Mouse (Mus musculus): ENCODE results near the gene Trappc13. TPM values are rescaled to one million over a fixed set of nuclear protein-coding genes. Genes with fewer than 3 reads are reported as not detected.
"Not testable (repeated sequence)": the region's sequence is repeated elsewhere in the genome, so short reads cannot be mapped to it uniquely, and the experiment has no call there.

Trappc13 gene
- polyA plus RNA-seq (2012; rRNA removed), result 30.4 and 31.5 TPM in 2 replicates

DNA sequence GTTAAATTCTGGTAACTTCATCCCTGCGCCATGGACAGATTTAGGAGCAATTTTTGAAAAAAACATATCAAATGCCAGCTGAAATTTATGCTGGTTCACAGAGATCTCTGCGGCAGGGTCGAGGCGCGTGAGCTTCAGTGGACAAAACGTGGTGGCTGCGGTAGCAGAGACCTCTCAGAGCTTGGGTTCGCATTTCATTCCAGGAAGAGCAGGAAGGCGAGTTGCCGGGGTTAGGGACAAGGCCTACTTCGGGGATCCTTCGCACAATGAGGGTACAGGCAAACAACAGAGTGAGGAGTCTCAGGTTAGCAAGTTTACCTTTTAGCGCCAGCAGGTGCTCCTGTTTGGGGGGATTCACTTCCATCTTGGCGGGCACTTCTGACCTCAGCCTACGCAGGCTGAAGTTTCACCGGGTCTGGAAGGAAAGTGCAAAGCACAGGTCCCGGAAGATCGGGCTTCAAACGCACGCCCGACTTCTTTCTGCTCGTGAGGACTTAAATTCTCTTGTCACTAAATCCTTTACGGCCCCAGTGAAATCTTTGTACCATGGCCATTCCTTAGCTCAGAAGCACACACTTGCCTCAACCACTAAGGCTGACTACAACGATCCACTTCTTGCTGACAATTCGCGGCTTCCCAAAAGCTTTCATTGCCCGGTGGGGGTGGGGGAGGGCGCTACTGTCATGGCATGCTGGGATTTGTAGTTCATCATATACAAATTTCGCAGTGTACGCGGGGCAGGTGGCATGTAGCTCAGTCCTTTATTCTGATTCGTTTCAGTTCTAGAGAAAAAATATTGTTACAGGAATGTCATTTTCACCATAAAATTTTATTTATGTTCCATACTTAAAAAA lies at the start of gene Trappc13:
Gene Trappc13 (minus strand): TSS at position 674 of the 854 bp plus-strand sequence.
- H3K27ac ChIP-seq (ENCODE audit: insufficient read depth, low read length), result peak within 1 kb of the TSS; percentile 89
- WGBS, result under 1% methylated on average over 32 of the region's 32 CpGs
- H3K27me3 ChIP-seq (ENCODE audit: control insufficient read depth, insufficient read depth, low read length), result no peaks in the 10 kb centered on the region
- DNase-seq, result peak in 1 of 2 experiments; percentile 84
- H3K4me1 ChIP-seq (ENCODE audit: control insufficient read depth, insufficient read depth, low read length), result 0 out of 2 replicates have a peak, but pooled peaks cover 2% of the 10 kb centered on the region
- TF ChIP-seq CTCF (IDR thresholded peaks at IDR 0.05; ENCODE audit: borderline replicate concordance, insufficient read depth, low read depth, low read length) (no peak), POLR2A (IDR thresholded peaks at IDR 0.05; ENCODE audit: borderline replicate concordance, insufficient read depth, low read length) (peak; percentile 46; the same call in 1 of the 2 replicates)
- peak within 1 kb of the TSS; percentile 96 for H3K4me3 ChIP-seq (replicated peaks; ENCODE audit: insufficient read depth, low read depth, low read length)

DNA sequence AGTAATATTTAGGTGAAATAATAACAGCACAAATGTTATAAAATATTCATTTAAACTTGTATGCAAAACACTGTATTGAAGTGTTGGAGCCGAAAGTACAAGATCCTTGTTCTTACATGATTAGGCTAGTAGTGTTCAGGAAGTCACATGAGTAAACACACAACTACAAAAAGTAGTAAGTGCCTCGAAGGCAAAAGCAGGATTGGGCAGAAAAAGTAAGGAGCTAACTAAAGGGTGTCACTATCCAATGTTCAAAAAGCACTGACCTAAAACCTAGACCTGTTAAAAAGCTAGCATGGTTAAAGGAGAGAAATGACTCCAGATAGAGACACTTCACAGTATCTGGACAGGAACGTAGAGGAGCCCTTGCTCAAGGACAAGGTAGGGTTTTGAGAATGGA lies 49.2 kb upstream of the Trappc13 start:
- DNase-seq, result no peak
- Histone ChIP-seq H3K27me3 (ENCODE audit: control insufficient read depth, insufficient read depth, low read length) (no peaks in the 10 kb centered on the region), H3K4me1 (ENCODE audit: control insufficient read depth, insufficient read depth, low read length) (no peaks in the 10 kb centered on the region; the same call in 1 of the 2 replicates), H3K4me3 (replicated peaks; ENCODE audit: insufficient read depth, low read depth, low read length) (peak overlapping the region; percentile 10), H3K27ac (ENCODE audit: insufficient read depth, low read length) (no peak overlapping the region)
- 59% methylated on average over 3 of the region's 3 CpGs for WGBS
- TF ChIP-seq CTCF (IDR thresholded peaks at IDR 0.05; ENCODE audit: borderline replicate concordance, insufficient read depth, low read depth, low read length) (no peak), POLR2A (IDR thresholded peaks at IDR 0.05; ENCODE audit: borderline replicate concordance, insufficient read depth, low read length) (no peak)

DNA sequence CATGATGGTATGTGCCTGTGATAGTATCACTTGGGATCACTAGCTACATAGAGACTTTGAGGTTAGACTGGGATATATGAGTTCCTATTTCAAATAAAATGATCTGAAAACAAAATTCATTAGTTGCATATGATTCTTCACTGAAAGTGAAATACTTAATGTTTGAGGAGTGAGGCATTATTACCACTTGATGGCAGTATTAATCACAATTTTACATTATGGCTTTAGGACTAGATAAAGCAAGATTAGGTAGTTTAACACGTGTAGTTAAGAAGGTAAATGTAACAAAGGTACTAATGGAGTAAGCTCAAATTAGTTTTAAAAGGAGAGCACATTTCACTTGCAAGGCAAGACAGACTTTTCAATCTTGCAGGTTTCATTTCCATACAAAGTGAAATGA lies 26.0 kb upstream of the Trappc13 start:
- H3K27me3 ChIP-seq (ENCODE audit: control insufficient read depth, insufficient read depth, low read length), result no peaks in the 10 kb centered on the region
- TF ChIP-seq POLR2A (IDR thresholded peaks at IDR 0.05; ENCODE audit: borderline replicate concordance, insufficient read depth, low read length) (no peak), CTCF (IDR thresholded peaks at IDR 0.05; ENCODE audit: borderline replicate concordance, insufficient read depth, low read depth, low read length) (no peak)
- H3K4me1 ChIP-seq (ENCODE audit: control insufficient read depth, insufficient read depth, low read length), result no peaks in the 10 kb centered on the region
- WGBS, result 50% methylated on average over 1 of the region's 1 CpGs
- no peak overlapping the region for H3K27ac ChIP-seq (ENCODE audit: insufficient read depth, low read length)
- no peak overlapping the region for H3K4me3 ChIP-seq (replicated peaks; ENCODE audit: insufficient read depth, low read depth, low read length)
- no peak for DNase-seq

DNA sequence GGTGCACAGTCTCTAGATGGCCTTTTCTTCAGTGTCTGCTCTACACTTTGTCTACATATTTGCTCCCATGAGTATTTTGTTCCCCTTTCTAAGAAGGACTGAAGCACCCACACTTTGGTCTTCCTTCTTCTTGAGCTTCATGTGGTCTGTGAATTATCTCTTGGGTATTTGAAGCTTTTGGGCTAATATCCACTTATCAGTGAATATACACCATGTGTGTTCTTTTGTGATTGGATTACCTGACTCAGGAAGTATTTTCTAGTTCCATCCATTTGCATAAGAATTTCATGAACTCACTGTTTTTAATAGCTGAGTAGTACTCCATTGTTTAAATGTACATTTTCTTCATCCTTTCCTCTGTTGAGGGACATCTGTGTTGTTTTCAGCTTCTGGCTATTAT lies 17.6 kb upstream of the Trappc13 start:
- not testable (repeated sequence) for H3K4me1 ChIP-seq (ENCODE audit: control insufficient read depth, insufficient read depth, low read length); DNase-seq; H3K27ac ChIP-seq (ENCODE audit: insufficient read depth, low read length); H3K27me3 ChIP-seq (ENCODE audit: control insufficient read depth, insufficient read depth, low read length); H3K4me3 ChIP-seq (replicated peaks; ENCODE audit: insufficient read depth, low read depth, low read length)

DNA sequence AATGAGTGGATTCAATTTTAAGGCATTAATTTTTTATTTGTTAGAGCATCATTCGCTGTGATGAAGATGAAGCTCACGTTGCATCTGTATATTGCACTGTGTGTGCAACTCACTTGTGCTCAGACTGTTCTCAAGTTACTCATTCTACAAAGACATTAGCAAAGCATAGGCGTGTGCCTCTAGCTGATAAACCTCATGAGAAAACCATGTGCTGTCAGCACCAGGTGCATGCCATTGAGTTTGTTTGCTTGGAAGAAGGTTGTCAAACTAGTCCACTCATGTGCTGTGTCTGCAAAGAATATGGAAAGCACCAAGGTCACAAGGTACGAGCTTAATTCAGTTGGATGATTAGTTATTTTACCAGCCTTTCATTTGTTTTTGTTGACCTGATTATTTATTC lies 9.1 kb upstream of the Trappc13 start:
- TF ChIP-seq CTCF (IDR thresholded peaks at IDR 0.05; ENCODE audit: borderline replicate concordance, insufficient read depth, low read depth, low read length), result no peak
- Histone ChIP-seq H3K4me3 (replicated peaks; ENCODE audit: insufficient read depth, low read depth, low read length) (no peak overlapping the region), H3K27ac (ENCODE audit: insufficient read depth, low read length) (no peak overlapping the region), H3K27me3 (ENCODE audit: control insufficient read depth, insufficient read depth, low read length) (no peaks in the 10 kb centered on the region), H3K4me1 (ENCODE audit: control insufficient read depth, insufficient read depth, low read length) (no peaks in the 10 kb centered on the region)
- 96% methylated on average over 4 of the region's 4 CpGs for WGBS
- DNase-seq, result no peak

DNA sequence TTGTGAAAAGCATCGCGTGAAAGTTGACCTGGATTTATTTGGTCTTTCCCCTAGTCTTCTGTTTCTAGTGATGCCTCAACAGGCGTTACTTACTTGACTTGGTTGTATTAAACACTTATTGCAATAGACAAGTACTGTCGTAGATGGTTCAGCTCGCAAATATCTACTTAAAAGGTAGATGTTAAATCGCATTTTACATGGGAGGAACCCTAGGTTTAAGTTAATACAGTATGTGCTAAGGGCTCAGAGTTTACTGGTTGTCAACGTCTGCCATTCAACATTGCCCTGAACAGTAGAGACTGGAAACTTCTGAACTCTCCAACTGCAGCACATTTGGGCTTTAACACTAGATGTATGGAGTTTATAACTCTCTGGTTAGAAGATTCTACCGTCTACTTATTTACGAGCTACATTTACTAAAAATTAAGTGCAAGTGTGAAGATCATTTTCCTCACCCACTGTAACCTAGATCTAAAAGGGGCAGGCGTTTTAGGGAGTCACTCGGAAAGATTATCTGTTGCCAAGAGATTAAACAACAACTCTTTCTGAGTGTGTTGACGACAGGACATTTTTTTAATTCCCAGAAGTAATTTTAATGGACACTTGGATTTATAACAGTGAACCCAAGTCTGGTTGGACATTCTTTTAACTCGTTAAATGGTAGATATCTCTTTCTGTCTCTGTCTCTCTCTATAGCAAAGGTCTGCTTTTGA lies 1.1 kb upstream of the Trappc13 start:
- Histone ChIP-seq H3K27ac (ENCODE audit: insufficient read depth, low read length) (peak overlapping the region; percentile 89; the same call in 1 of the 2 replicates), H3K4me3 (replicated peaks; ENCODE audit: insufficient read depth, low read depth, low read length) (peak overlapping the region; percentile 96), H3K27me3 (ENCODE audit: control insufficient read depth, insufficient read depth, low read length) (no peaks in the 10 kb centered on the region), H3K4me1 (ENCODE audit: control insufficient read depth, insufficient read depth, low read length) (0 out of 2 replicates have a peak, but pooled peaks cover 2% of the 10 kb centered on the region)
- DNase-seq, result no peak
- no peak for TF ChIP-seq POLR2A (IDR thresholded peaks at IDR 0.05; ENCODE audit: borderline replicate concordance, insufficient read depth, low read length)
- no peak for TF ChIP-seq CTCF (IDR thresholded peaks at IDR 0.05; ENCODE audit: borderline replicate concordance, insufficient read depth, low read depth, low read length)
- WGBS, result 10% methylated on average over 13 of the region's 13 CpGs

DNA sequence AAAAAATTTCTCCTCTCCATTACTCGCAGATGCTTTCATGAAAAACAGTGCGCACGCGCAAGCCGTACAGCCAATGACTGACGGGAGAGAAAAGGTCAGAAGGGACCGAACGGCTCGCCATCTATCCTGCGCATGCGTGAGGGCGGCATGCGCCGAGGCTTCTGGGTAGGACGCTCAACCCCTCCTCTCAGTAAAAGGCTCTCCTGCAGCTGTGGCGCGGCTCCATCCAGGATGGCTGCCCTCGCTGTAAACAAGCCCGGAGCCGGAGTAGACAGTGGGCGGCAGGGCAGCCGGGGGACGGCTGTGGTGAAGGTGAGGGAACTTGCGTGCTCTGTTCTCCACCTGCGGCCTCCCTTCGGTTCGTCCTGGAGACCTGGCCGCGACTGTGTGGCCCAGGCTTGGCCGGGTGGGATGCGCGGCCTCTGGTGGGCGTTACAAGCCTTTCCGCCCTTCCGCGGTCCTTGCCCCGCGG lies 417 bp upstream of the Trappc13 start, which contains the start of gene Trim23:
Gene Trim23 (plus strand): TSS at position 148 of the 472 bp plus-strand sequence.
- WGBS, result under 1% methylated on average over 38 of the region's 38 CpGs
- peak within 1 kb of the TSS; percentile 89 for H3K27ac ChIP-seq (ENCODE audit: insufficient read depth, low read length)
- peak; percentile 96 to 99 for DNase-seq
- TF ChIP-seq CTCF (IDR thresholded peaks at IDR 0.05; ENCODE audit: borderline replicate concordance, insufficient read depth, low read depth, low read length) (no peak), POLR2A (IDR thresholded peaks at IDR 0.05; ENCODE audit: borderline replicate concordance, insufficient read depth, low read length) (peak; percentile 90)
- H3K4me1 ChIP-seq (ENCODE audit: control insufficient read depth, insufficient read depth, low read length), result 0 out of 2 replicates have a peak, but pooled peaks cover 2% of the 10 kb centered on the region
- no peaks in the 10 kb centered on the region for H3K27me3 ChIP-seq (ENCODE audit: control insufficient read depth, insufficient read depth, low read length)
- peak within 1 kb of the TSS; percentile 96 for H3K4me3 ChIP-seq (replicated peaks; ENCODE audit: insufficient read depth, low read depth, low read length)
